Mouse (Mus musculus): ENCODE data around the gene Mgst2. TPM values are rescaled to one million over a fixed set of nuclear protein-coding genes. Genes with fewer than 3 reads are reported as not detected.
A peak's percentile ranks its signal among the peaks of the same experiment; 100 is the strongest.

Gene Mgst2
- polyA plus RNA-seq, 1 experiment from 2014 or later, result 0.35 TPM

DNA sequence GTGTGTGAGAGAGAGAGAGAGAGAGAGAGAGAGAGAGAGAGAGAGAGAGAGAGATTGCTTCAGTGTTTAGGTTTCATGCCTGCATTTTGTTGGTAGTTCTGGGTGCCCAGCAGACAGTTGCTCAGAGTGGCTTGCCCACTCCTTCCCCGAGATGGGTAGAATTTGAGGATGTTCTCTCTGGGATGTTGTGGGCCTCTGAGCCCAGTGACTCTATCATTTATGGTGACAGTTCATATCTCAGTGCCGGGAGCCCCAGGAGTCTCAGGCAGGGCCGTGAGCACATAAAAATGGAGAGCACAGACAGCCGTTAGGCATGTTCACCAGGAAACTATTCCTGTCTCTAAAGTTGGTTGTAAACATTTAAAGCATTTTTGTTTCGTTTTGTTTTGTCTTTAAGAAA is 1.2 kb downstream of the Mgst2 start:
- H3K9me3 ChIP-seq (replicated peaks), result no peaks in the 10 kb centered on the region
- no peaks in the 10 kb centered on the region for H3K27me3 ChIP-seq (ENCODE audit: low read depth, poor library complexity, severe bottlenecking)
- WGBS, result 77% methylated on average over 5 of the region's 5 CpGs
- no peak overlapping the region for H3K4me3 ChIP-seq
- DNase-seq (ENCODE audit: low spot score), result no peak
- peaks cover 10% of the 10 kb centered on the region; the same call in 1 of the 2 replicates for H3K4me1 ChIP-seq
- H3K27ac ChIP-seq, result no peak overlapping the region
- no peaks in the 10 kb centered on the region for H3K36me3 ChIP-seq

GRCm38 (mm10) chr3:51661880-51662550 is 1.9 kb downstream of the Mgst2 start:
- Histone ChIP-seq H3K4me3 (no peak overlapping the region), H3K27ac (0 out of 2 replicates have a peak overlapping the region, but pooled peaks have one; percentile 53), H3K27me3 (ENCODE audit: low read depth, poor library complexity, severe bottlenecking) (no peaks in the 10 kb centered on the region), H3K4me1 (peaks cover 10% of the 10 kb centered on the region; the same call in 1 of the 2 replicates), H3K9me3 (replicated peaks) (no peaks in the 10 kb centered on the region), H3K36me3 (no peaks in the 10 kb centered on the region)
- WGBS, result 85% methylated on average over 11 of the region's 11 CpGs
- DNase-seq (ENCODE audit: low spot score), result no peak

GRCm38 (mm10) chr3:51662557-51662956 is 2.4 kb downstream of the Mgst2 start:
- Histone ChIP-seq H3K9me3 (replicated peaks) (no peaks in the 10 kb centered on the region), H3K4me1 (peaks cover 10% of the 10 kb centered on the region; the same call in 1 of the 2 replicates), H3K27me3 (ENCODE audit: low read depth, poor library complexity, severe bottlenecking) (no peaks in the 10 kb centered on the region), H3K36me3 (no peaks in the 10 kb centered on the region), H3K27ac (0 out of 2 replicates have a peak overlapping the region, but pooled peaks have one; percentile 3), H3K4me3 (no peak overlapping the region)
- DNase-seq (ENCODE audit: low spot score), result no peak
- whole genome bisulfite sequencing, result 69% methylated on average over 6 of the region's 6 CpGs

DNA sequence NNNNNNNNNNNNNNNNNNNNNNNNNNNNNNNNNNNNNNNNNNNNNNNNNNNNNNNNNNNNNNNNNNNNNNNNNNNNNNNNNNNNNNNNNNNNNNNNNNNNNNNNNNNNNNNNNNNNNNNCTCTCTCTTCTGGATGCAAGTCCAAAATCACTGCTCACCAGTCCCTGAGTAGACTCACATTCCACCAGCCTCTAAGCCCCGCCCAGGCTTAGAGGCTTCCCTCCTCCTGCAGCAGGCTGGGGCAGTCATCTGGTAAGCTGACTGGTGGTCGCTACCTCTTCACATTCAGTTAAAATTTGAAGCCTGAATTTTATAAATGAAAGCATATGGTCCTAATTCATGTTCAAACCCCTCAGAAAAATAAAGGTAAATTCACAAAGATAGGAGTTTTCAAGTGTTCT is 8.4 kb downstream of the Mgst2 start:
- no peaks in the 10 kb centered on the region for H3K27me3 ChIP-seq (ENCODE audit: low read depth, poor library complexity, severe bottlenecking)
- peaks cover 13% of the 10 kb centered on the region for H3K4me1 ChIP-seq
- H3K4me3 ChIP-seq, result no peak overlapping the region
- DNase-seq (ENCODE audit: low spot score), result no peak
- no peak overlapping the region for H3K27ac ChIP-seq
- no peaks in the 10 kb centered on the region for H3K36me3 ChIP-seq
- no peaks in the 10 kb centered on the region for H3K9me3 ChIP-seq (replicated peaks)
- 44% methylated on average over 2 of the region's 2 CpGs for WGBS

DNA sequence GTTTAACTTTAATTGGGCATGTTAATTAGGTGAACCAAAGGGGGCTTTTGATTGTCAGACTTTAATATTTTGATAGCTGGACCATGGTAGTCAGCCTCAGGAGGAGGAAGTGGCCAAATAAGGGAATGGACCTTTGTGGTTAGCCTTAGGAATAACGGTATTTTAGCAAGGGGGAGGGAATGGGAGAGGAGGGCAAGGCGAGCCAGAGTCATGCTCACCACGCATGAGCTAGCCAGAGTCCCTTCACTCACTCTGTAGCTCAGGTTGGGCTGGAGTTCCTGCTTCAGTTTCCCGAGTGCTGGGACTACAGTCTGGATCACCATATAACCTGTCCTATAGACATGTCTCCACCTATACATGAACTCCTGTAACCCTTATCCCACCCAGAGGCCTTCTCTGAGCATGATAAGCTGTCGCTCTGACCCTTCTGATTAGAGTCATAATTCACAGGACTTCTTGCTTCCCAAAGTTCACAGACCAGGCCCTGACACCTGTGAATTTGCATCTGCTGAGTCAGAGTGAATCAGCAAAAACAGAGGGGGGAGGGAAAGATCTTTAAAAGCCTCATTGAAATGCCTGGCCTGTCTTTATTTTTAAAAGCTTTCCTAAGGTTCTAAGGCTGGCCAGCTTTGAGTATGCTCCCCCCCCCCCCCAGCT is 10.4 kb downstream of the Mgst2 start:
- Histone ChIP-seq H3K4me3 (no peak overlapping the region), H3K36me3 (no peaks in the 10 kb centered on the region), H3K27me3 (ENCODE audit: low read depth, poor library complexity, severe bottlenecking) (no peaks in the 10 kb centered on the region), H3K4me1 (peaks cover 15% of the 10 kb centered on the region), H3K27ac (no peak overlapping the region), H3K9me3 (replicated peaks) (no peaks in the 10 kb centered on the region)
- DNase-seq (ENCODE audit: low spot score), result no peak
- 78% methylated on average over 5 of the region's 5 CpGs for WGBS

DNA sequence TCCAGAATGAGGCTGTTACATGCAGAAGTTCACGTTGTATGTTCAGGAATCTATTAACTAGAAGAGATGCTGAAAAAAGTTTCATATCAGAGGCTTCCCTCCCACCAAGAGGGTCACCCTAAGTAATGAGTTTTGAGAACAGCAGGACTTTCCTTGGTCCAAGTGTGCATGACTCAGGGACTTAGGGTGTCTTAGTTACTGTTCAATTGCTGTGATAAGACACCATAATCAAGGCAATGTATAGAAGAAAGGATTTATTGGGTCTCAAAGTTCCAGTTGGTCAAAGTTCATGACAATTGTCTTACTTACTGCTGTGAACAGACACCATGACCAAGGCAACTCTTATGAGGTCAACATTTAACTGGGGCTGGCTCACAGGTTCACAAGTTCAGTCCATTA is 10.9 kb downstream of the Mgst2 start:
- no peaks in the 10 kb centered on the region for H3K27me3 ChIP-seq (ENCODE audit: low read depth, poor library complexity, severe bottlenecking)
- peaks cover 15% of the 10 kb centered on the region for H3K4me1 ChIP-seq
- H3K9me3 ChIP-seq (replicated peaks), result no peaks in the 10 kb centered on the region
- WGBS, result 94% methylated on average over 1 of the region's 1 CpGs
- no peak overlapping the region for H3K4me3 ChIP-seq
- no peak for DNase-seq (ENCODE audit: low spot score)
- H3K27ac ChIP-seq, result no peak overlapping the region
- H3K36me3 ChIP-seq, result no peaks in the 10 kb centered on the region

DNA sequence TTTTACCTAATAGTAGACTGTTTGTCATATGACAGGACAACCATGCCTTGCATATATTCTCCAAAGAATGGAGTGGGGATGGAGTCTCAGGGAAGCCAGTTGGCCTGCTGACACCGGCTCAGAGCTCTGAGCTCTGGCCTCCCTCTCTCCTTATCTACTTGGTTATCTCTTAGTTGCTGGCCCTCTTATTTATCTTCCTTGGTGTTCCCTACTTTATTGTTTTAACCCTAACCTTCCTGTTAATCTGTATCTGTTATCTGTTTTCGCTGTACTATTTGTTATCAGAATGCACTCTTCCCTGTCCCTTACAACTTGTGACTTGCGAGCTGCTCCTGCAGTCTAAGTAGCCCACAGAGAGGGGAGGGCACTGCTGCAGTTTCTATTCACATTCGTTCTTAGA is 12.5 kb downstream of the Mgst2 start:
- Histone ChIP-seq H3K4me3 (no peak overlapping the region), H3K4me1 (peaks cover 15% of the 10 kb centered on the region), H3K9me3 (replicated peaks) (no peaks in the 10 kb centered on the region), H3K36me3 (no peaks in the 10 kb centered on the region), H3K27me3 (ENCODE audit: low read depth, poor library complexity, severe bottlenecking) (no peaks in the 10 kb centered on the region), H3K27ac (no peak overlapping the region)
- 74% methylated on average over 4 of the region's 4 CpGs for WGBS
- DNase-seq (ENCODE audit: low spot score), result no peak

DNA sequence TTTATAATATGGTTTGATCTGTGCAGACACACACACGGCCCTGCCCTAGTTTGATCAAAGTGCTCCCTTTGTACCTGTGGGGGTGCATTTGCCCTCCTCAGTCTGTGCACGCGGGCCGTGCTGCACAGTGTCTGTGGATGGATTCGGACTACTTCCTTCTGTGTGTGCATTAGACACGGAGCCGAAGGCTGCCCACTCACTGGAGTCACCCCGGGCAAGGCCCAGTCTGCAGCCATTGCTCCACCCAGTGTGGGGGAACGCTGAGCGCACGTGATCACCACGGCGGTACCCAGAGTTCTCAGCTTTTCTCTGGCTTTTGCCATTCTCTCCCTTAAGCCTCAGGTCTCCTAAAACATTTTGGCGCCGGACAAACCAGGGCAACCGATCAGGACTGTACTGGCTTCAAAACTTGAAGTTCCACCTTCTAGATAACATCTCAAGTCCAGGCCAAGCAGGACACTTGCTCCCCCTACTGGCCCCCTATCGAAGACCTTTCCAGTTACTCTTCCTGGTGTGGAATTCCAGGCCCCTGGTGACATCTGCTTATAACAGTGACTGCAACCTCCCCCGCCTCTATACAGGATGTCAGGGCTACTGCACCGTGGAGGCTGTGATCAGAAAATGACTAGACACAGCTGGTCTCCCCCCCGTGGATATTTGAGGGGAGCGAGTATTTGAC is 13.4 kb downstream of the Mgst2 start:
- no peaks in the 10 kb centered on the region for H3K36me3 ChIP-seq
- H3K27ac ChIP-seq, result no peak overlapping the region
- peaks cover 13% of the 10 kb centered on the region for H3K4me1 ChIP-seq
- no peak overlapping the region for H3K4me3 ChIP-seq
- peak; percentile 60 for DNase-seq (ENCODE audit: low spot score)
- no peaks in the 10 kb centered on the region for H3K27me3 ChIP-seq (ENCODE audit: low read depth, poor library complexity, severe bottlenecking)
- 69% methylated on average over 21 of the region's 21 CpGs for WGBS
- H3K9me3 ChIP-seq (replicated peaks), result no peaks in the 10 kb centered on the region

- H3K9me3 ChIP-seq (replicated peaks), result no peaks in the 10 kb centered on the region
- no peaks in the 10 kb centered on the region for H3K36me3 ChIP-seq
- no peak overlapping the region for H3K4me3 ChIP-seq
- WGBS, result 88% methylated on average over 3 of the region's 3 CpGs
- H3K27me3 ChIP-seq (ENCODE audit: low read depth, poor library complexity, severe bottlenecking), result no peaks in the 10 kb centered on the region
- no peak overlapping the region for H3K27ac ChIP-seq
- 0 out of 2 replicates have a peak, but pooled peaks cover 6% of the 10 kb centered on the region for H3K4me1 ChIP-seq
- no peak for DNase-seq (ENCODE audit: low spot score)
Measured at GRCm38 (mm10) chr3:51674963-51675362, 14.8 kb downstream of the Mgst2 start.

DNA sequence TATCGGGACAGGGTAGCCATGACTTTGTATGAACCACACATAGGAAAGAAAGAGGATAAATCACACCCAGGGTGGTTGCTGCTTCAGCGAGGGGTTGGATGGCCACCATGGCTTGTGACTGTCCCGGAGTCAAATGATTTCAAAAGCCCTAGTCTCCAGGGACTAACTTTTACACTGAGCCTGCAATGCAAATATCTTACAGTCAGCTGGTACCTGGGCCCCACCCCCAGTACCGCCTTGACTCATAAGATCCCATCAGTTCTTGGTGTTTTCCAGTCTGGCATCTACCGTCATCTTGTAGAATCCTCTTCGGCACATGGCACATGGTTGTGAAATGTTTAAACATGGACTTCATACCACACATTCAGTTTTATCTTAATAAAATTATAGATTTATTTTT is 25.4 kb downstream of the Mgst2 start:
- Histone ChIP-seq H3K4me1 (no peaks in the 10 kb centered on the region), H3K36me3 (peaks cover 24% of the 10 kb centered on the region), H3K4me3 (no peak overlapping the region), H3K9me3 (replicated peaks) (no peaks in the 10 kb centered on the region), H3K27ac (no peak overlapping the region), H3K27me3 (ENCODE audit: low read depth, poor library complexity, severe bottlenecking) (no peaks in the 10 kb centered on the region)
- DNase-seq (ENCODE audit: low spot score), result no peak
- WGBS, result 96% methylated on average over 6 of the region's 6 CpGs

DNA sequence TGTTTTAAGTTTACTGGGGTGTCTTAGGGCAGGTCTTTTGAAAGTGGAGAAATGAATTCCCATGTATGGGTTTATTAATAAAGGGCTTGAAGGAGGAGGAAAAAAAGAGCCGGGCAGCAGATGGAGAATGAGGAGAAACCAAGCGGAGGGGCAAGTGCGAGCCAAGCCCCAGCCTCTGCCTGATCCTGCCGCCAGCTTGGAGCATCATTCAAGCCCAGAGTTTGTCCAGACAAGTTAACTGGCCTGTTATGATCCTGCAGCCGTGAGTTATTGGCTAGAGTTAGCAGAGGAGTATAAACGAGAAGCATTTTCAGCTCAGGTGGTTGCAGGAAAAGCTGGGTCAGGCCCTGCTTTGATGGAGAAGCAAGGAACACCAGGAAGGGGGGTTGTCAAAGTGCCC is 26.2 kb downstream of the Mgst2 start:
- Histone ChIP-seq H3K27me3 (ENCODE audit: low read depth, poor library complexity, severe bottlenecking) (no peaks in the 10 kb centered on the region), H3K36me3 (peaks cover 26% of the 10 kb centered on the region), H3K4me3 (no peak overlapping the region), H3K27ac (no peak overlapping the region), H3K4me1 (no peaks in the 10 kb centered on the region), H3K9me3 (replicated peaks) (no peaks in the 10 kb centered on the region)
- 82% methylated on average over 6 of the region's 6 CpGs for WGBS
- DNase-seq (ENCODE audit: low spot score), result no peak

- H3K27ac ChIP-seq, result no peak overlapping the region
- H3K4me3 ChIP-seq, result no peak overlapping the region
- WGBS, result 94% methylated on average over 6 of the region's 6 CpGs
- H3K9me3 ChIP-seq (replicated peaks), result no peaks in the 10 kb centered on the region
- no peaks in the 10 kb centered on the region for H3K4me1 ChIP-seq
- no peak for DNase-seq (ENCODE audit: low spot score)
- H3K36me3 ChIP-seq, result peaks cover 27% of the 10 kb centered on the region
- no peaks in the 10 kb centered on the region for H3K27me3 ChIP-seq (ENCODE audit: low read depth, poor library complexity, severe bottlenecking)
Measured at GRCm38 (mm10) chr3:51686791-51687190, 26.6 kb downstream of the Mgst2 start.

DNA sequence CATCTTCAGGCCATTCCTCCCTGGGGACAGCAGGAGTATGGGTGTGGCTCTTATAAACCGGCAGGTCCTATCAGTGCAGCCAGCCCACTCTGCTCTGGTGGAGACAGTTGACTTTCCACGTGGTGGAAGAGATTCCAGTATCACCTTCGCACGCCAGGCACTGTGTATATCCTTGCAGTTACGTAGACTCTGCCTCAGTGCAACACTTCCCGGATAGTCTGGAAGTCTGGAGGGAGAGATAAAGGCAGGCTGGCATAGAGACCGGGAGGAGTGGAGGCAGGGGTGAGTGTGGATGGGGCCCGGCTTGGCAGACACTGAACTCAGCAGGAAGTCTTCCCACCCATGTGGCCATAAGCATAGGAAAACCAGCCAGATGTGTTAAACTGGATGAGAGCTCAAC is 28.6 kb downstream of the Mgst2 start:
- no peaks in the 10 kb centered on the region for H3K27me3 ChIP-seq (ENCODE audit: low read depth, poor library complexity, severe bottlenecking)
- H3K27ac ChIP-seq, result no peak overlapping the region
- no peaks in the 10 kb centered on the region for H3K9me3 ChIP-seq (replicated peaks)
- peaks cover 38% of the 10 kb centered on the region for H3K36me3 ChIP-seq
- H3K4me1 ChIP-seq, result no peaks in the 10 kb centered on the region
- 92% methylated on average over 8 of the region's 8 CpGs for WGBS
- H3K4me3 ChIP-seq, result no peak overlapping the region
- no peak for DNase-seq (ENCODE audit: low spot score)
